Mouse (Mus musculus): ENCODE results near the gene Tead1.

GRCm38 (mm10) chr7:112747836-112748235, 68.7 kb downstream of the Tead1 start:
- TF ChIP-seq POLR2A (IDR thresholded peaks at IDR 0.05; ENCODE audit: low read depth, low read length) (no peak), CTCF (IDR thresholded peaks at IDR 0.05; ENCODE audit: extremely low read depth, insufficient read depth, insufficient read length, insufficient replicate concordance) (no peak)
